Mouse (Mus musculus): ENCODE results near the gene Arhgap15.
"Not testable (repeated sequence)": the region's sequence is repeated elsewhere in the genome, so short reads cannot be mapped to it uniquely, and the experiment has no call there.

Gene Arhgap15

GRCm38 (mm10) chr2:43748287-43748983 lies at the start of gene Arhgap15:
Gene Arhgap15, plus strand, starts transcription at chr2:43748824.
- peak; percentile 59 for DNase-seq (ENCODE audit: extremely low read depth, low read depth)

GRCm38 (mm10) chr2:43712611-43713138 lies 35.9 kb upstream of the Arhgap15 start:
- DNase-seq (ENCODE audit: extremely low read depth, low read depth): no peak

- DNase-seq (ENCODE audit: extremely low read depth, low read depth): peak; percentile 46
Measured at GRCm38 (mm10) chr2:43722446-43723103, 26.0 kb upstream of the Arhgap15 start.

- DNase-seq (ENCODE audit: extremely low read depth, low read depth): no peak
Measured at GRCm38 (mm10) chr2:43723104-43723541, 25.5 kb upstream of the Arhgap15 start.

- DNase-seq (ENCODE audit: extremely low read depth, low read depth): no peak
Measured at GRCm38 (mm10) chr2:43727181-43727580, 21.4 kb upstream of the Arhgap15 start.

GRCm38 (mm10) chr2:43727693-43728092 lies 20.9 kb upstream of the Arhgap15 start:
- peak; percentile 51 for DNase-seq (ENCODE audit: extremely low read depth, low read depth)

GRCm38 (mm10) chr2:43728831-43729230 lies 19.8 kb upstream of the Arhgap15 start:
- DNase-seq (ENCODE audit: extremely low read depth, low read depth): no peak

GRCm38 (mm10) chr2:43732396-43732795 lies 16.2 kb upstream of the Arhgap15 start:
- no peak for DNase-seq (ENCODE audit: extremely low read depth, low read depth)

GRCm38 (mm10) chr2:43735071-43735470 lies 13.6 kb upstream of the Arhgap15 start:
- DNase-seq (ENCODE audit: extremely low read depth, low read depth): not testable (repeated sequence)

- DNase-seq (ENCODE audit: extremely low read depth, low read depth): no peak
Measured at GRCm38 (mm10) chr2:43737546-43737945, 11.1 kb upstream of the Arhgap15 start.

- DNase-seq (ENCODE audit: extremely low read depth, low read depth): peak; percentile 22
Measured at GRCm38 (mm10) chr2:43738562-43739112, 10.0 kb upstream of the Arhgap15 start.

- DNase-seq (ENCODE audit: extremely low read depth, low read depth): peak; percentile 95
Measured at GRCm38 (mm10) chr2:43739190-43739818, 9.3 kb upstream of the Arhgap15 start.

- DNase-seq (ENCODE audit: extremely low read depth, low read depth): no peak
Measured at GRCm38 (mm10) chr2:43749321-43749720, 697 bp downstream of the Arhgap15 start.

- DNase-seq (ENCODE audit: extremely low read depth, low read depth): no peak
Measured at GRCm38 (mm10) chr2:43755899-43756298, 7.3 kb downstream of the Arhgap15 start.

- no peak for DNase-seq (ENCODE audit: extremely low read depth, low read depth)
Measured at GRCm38 (mm10) chr2:43756626-43757025, 8.0 kb downstream of the Arhgap15 start.

GRCm38 (mm10) chr2:43761735-43762134 lies 13.1 kb downstream of the Arhgap15 start:
- DNase-seq (ENCODE audit: extremely low read depth, low read depth): no peak

GRCm38 (mm10) chr2:43763279-43763678 lies 14.7 kb downstream of the Arhgap15 start:
- no peak for DNase-seq (ENCODE audit: extremely low read depth, low read depth)

- no peak for DNase-seq (ENCODE audit: extremely low read depth, low read depth)
Measured at GRCm38 (mm10) chr2:43764456-43764855, 15.8 kb downstream of the Arhgap15 start.

- no peak for DNase-seq (ENCODE audit: extremely low read depth, low read depth)
Measured at GRCm38 (mm10) chr2:43766200-43766599, 17.6 kb downstream of the Arhgap15 start.

GRCm38 (mm10) chr2:43769850-43770570 lies 21.4 kb downstream of the Arhgap15 start:
- no peak for DNase-seq (ENCODE audit: extremely low read depth, low read depth)

- DNase-seq (ENCODE audit: extremely low read depth, low read depth): peak; percentile 83
Measured at GRCm38 (mm10) chr2:43772640-43773039, 24.0 kb downstream of the Arhgap15 start.

Data from MEL-GATA-1-ER (cell line).